Mouse (Mus musculus): Measurements from ENCODE around the gene Aff3.

Gene Aff3

DNA sequence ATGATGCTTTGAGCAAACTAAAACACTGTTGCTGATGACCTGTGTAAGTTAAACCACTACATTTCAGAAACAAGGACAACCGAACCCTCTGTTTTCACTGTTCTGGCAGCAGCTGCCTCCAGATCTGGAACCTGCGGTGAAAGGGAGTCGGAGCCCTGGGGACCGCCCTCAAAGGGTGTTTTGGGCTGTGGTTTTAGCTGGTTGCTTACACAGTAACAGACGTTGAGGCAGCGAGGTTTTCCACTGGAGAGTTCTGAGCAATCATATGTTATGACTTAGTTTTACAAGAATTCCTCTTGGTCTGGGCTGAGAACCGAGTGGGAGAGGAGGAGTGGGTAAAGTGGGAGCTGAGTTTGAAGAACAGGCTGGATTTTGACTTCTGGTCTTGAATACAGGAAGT is 7.1 kb downstream of the Aff3 start:
- DNase-seq (ENCODE audit: low spot score in 2 of 2), result no peak

DNA sequence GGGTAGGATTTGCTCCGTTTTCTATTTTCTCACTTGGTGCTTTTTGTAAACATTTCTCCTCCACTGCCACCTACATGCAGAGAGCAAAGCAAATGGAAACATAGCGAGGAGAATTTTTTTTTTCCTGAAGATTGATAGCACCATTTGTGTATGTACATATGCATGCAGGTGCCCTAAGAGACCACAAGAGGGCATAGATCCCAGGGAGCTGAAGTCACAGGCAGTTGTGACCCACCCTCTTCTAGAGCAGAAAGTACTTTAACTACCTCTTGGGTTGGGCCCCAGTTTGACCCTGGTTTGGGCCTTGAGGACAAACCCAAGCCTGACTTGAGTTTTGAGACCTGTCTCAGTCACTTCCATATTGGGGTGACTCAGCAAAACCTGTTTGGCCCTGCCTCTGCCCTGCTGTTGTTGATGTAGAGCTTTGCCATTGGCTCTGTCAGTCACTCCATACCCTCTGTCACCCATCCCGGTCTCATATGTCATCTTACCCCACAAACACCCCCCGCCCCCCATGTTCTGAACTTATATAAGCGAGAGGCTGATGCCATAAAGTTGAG is 9.7 kb downstream of the Aff3 start:
- DNase-seq (ENCODE audit: low spot score in 2 of 2), result no peak

DNA sequence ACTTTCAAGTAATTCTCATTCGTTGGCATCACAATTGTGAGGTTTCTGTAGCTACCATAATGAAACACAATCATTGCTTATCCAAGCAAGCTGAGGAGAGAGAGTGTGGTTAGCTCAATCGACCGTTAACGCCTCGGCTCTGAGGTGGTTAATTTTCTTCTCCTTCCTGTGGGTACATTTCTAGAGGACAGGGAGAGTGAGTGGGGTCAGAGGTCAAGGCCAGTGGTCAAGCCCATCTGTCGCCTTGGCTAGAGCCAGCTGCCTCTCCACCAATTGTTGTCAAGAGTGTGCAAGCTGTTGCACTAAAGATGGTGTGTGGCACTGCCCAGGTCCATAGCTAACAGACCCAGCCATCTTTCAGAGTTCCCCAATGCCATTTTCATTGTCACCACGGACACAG is 14.7 kb downstream of the Aff3 start:
- no peak for DNase-seq (ENCODE audit: low spot score in 2 of 2)

DNA sequence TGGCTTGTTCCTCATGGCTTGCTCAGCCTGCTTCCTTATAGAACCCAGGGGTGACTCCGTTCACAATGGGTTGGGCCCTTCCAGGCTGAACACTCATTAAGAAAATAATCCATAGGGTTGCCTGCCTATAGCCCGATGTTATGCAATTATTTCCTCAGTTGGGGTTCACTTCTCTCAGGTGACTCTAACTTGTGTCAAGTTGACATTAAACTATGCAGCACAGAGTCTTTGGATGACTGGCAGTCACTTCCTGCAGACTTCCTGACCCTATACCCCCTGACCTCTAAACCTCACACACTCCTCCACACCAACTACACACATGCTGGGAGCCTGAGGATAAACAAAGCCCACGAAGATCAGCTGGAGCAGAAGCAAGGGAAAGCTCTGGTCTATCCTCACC is 15.6 kb downstream of the Aff3 start:
- no peak for DNase-seq (ENCODE audit: low spot score in 2 of 2)

DNA sequence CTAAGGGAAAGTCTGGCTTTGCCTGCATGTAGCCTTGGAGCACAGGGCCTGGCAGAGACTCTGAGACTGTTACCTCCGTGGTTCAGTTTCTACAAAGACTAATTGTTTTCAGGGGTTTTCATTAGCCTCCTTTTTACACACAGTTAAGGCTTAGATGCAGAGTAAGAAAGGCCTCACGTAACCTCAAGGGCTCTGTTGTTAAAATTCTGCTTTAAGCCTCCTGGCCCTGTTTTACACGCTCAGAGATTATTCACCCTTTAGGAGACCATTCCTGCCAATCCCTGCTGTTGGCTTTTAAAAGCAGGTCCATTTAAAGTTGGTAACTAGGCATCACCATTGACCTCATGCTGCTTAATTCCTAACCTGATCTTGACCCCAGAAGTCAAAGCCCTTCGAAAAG is 22.5 kb downstream of the Aff3 start:
- DNase-seq (ENCODE audit: low spot score in 2 of 2), result no peak

DNA sequence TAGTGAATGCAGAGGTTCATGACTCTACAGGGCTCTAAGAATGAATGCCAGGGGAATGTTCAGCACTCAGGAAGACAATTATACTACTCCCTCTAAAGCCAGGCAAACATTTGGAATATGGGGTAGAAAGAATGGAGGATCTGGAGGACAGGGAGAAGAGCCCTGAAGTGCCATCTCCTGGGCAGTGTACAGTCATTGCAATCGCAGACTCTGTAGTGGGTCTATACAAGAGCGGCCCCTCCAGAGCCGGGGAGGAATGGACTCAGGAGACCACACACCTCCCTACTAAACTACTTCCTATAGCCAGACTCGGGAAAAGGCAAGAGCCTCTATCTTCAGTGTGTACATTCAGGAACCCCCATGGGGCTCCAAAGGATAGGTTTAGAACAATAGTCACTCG is 25.1 kb downstream of the Aff3 start:
- DNase-seq (ENCODE audit: low spot score in 2 of 2), result no peak

DNA sequence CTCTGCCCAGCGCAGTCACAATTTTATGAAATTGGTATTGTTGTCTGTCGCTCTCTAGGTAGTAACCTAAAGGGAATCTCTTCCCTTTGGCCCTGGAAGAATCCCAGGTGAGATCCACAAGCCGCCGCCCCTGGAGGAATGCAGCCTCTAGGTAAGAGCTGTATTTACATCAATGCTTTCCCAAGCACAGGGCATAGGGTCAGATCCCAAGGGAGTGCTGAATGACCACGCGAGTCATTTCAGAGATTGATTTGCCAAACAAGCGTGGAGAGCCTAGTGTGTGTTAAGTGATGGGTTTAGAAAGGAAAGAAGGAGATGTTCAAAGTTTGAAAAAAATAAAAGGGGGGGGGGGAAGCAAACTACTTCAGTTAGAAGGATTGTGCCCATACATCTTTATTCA is 29.2 kb downstream of the Aff3 start:
- DNase-seq (ENCODE audit: low spot score in 2 of 2), result no peak

DNA sequence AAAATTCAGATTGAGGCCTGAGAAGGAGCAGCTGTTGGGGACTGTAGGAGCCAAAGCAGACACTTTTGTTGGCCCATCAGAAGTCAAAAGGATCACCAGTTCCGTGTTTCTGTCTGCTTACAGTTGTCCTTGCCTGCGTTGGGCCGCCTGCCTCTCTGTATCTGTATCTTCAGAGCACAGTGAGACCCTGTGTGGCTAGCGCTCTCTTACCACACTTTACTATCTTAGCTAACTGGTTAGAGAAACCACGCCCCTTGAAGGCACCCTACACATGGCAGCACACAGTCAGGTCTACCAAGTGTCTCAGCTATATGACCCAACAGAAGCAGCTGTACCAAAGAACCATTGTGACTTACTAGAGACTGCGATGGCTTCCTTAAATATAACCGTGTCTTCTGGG is 30.7 kb downstream of the Aff3 start:
- DNase-seq (ENCODE audit: low spot score in 2 of 2), result no peak

DNA sequence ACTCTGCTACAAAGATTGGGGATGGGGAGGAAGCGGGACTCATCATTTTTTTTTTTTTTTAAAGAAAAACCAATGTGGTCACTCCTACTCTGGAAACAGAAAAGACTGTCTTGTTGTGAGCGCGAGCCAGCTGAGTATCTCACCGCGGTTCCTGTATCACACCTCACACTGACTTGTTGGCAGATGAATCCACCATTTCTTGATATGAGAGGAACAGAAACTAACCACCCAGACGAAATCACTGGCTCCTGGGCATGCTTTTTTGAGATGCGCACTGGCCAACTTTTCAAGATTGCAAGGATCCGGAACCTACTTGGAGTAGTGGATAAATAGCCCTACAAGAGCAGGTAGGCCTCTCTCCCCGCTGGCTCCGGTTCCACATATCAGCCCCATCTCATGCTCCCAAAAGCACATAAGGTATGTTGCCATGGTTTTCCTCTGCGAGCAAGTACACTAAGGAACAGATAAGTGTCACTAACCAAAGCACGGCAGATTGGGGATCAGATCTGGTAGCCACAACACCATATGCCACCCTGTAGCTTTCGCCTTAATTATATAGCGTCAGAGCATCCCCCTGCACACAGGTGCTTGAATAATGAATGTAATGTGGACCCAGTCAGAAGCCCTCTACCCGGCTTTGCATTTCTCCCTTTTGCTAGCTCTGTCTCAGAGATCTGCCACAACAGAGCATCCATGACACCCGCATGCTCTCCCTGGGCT is 32.1 kb downstream of the Aff3 start:
- DNase-seq (ENCODE audit: low spot score in 2 of 2), result no peak

DNA sequence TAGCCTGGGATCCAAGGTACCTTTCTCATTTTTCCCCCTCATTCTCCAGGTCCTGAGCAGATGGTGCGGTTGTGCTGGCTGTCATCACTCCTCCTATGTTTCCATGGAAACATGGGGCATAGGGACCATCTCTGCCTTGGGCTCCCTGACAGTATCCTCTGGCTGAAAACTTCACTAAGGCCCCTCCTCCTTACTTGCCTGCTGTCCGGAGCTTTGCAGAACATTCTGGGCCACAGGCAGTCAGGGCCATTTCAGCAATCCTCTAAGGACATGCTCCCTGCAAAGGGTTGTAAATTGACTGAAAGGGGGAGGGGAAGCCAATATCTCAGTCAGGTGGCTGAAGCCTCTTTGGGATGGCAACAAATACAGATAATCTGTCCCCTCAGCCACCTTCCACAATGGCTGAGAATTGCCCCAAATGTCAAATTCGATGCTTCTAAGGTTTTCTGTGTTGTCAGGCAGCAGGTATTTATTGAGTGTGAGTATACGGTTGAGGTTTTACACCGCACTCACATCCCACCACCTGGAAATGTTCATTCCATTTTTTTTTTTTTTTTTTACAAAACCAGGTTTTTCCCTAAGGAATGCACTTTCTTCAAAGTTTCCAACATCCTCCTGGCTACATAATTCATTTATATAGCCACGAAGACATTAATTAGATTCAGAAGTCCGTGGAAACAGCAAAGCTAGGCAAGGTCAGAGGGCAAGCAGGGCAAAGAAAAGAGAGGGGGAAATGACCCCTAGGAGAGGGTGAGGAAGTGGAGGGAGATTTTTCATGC is 33.1 kb downstream of the Aff3 start:
- no peak for DNase-seq (ENCODE audit: low spot score in 2 of 2)

DNA sequence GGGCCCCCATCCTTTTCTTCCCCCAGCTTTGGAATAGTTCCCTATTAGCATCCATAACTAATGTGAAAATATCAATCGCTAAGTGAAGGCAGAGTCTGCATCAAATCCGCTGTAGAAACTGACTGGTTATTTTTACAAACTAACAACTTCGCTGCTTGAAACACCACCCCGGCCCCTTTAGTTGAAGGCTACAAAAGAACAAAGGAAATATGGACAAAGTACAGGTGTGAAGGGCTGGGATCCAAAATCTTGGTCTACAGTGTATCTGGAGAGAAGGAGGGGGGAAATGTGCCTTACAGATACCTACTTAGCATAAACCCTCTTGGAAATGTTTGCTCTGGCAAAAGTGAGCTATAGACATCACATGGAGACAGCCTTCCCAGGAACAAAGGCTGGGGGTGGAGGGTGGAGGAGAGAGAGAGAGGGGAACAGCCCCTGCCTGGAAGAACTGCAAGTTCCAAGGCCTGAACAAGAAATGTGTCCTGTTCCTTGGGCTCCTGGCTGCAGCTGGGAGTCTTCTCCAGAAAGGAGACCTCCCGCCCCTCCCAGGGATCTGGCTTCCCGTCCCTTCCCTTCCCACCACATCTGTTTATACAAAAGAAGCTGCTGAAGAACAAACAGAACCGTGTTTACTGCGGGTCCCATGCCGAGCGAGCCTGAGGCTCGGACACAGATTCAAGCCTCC is 35.7 kb downstream of the Aff3 start:
- no peak for DNase-seq (ENCODE audit: low spot score in 2 of 2)

DNA sequence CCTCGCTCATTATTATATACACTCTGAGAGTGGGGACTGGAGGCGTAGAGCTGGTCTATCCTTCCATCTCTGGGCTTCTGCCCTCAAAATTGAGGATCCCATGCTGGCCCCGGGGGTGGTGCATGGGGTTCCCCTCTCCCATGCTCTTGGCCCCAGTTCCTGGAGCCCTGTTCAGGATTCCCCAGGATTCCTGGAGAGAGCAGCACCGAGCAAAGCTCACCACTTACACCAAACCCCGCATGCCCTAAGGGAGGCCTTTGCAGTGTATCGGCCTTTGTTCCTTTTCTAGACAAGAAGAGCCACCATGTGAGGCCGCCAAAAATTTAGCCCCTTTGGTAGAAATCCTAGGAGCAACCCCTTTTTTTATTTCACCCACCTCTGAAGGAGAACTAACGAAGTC is 36.3 kb downstream of the Aff3 start:
- DNase-seq (ENCODE audit: low spot score in 2 of 2), result no peak

DNA sequence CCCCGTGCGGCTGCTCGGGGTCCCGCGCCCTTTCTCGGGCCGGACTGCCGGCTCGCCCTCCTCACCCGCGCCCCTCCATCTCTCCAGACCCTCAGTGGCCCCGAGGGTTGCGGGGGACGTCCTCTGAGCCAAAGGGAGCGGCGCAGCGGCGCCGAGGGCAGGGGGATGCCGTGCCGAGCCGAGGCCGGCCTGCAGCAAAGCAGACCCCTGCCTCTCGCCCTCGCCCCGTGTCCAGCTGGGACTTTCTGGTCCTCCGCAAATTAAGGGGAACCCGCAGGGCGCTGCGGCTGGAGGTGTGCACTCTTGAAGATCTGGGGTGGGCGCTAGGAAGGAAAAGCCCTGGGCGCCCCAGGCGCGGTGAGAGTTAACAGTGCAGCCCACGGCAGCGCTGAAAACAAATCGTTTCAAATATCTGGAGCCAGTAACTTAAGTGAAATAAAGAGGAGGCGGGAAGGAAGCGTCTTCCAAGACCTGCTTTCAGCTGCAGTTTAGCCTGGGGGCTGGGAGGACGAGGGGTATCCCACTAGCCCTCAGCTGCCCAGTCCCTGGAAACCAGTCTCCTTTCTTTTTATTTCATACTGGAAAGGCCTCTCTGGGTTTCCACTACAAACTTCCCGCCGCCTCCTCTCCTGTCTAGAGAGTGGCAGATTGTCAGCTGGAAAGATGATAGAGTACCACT is 36.9 kb downstream of the Aff3 start:
- DNase-seq (ENCODE audit: low spot score in 2 of 2), result no peak

DNA sequence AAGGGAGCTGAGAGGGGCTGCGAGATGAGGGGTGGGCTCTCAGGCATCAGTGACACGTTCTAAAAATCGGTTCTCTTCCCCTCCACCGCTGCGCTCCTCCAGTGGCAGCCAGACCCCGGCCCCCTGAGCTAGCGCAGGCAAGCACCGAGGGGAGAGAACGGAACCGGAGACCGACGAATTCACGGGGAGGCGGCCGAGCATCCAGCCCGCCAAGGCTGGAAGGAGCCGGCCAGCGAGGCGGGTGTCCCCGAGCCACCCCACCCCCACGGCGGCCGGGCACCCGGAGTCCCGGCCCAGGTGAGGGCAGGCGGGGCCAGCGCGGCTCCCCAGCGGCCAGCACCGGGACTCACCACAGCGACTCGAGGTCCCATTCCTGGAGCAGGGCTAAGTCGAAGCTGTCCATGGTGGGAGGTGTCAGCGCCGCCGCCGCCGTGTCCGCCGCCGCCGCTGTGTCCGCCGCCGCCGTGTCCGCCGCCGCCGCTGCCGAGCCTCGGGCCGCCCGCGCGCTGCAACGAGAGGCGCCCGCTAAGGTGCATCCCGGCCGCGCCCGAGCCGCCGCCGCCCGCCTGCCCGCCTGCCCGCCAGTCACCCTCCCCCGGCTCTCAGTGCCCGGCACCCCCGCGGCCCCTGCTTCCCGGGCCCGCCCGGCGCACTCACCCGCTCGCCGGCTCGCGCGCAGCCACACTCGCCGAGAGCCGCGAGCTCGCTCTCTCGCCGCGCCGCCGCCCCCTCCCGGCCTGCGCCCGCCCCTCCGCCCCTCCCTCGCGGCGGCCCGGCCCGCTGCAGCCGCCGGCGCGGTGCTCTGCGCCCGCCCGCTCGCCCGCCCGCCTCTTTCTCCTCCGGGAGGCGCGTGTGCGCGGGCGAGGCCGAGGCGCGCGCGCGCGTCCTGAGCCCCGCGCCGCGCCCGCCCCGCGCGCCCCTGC is 37.8 kb downstream of the Aff3 start:
- peak in 1 of 2 experiments; percentile 23 for DNase-seq (ENCODE audit: low spot score in 2 of 2)

DNA sequence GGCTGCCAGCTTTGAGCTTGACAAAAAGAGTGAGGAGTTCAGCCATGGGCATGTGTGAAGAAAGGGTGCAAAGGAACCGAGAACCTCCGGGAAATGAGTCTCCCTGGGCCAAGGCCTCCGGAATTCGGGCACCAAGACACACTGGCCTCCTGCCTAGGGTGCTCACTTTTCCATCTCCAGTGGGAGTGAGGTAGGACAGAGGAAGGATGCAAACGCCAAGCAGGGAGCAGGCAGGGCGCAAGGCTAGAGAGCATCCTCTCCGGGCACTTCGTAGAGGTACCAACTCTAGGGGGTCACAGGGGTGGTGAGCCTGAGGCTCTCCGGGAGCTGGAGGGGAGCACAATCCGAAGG is 38.4 kb downstream of the Aff3 start:
- DNase-seq (ENCODE audit: low spot score in 2 of 2), result no peak

DNA sequence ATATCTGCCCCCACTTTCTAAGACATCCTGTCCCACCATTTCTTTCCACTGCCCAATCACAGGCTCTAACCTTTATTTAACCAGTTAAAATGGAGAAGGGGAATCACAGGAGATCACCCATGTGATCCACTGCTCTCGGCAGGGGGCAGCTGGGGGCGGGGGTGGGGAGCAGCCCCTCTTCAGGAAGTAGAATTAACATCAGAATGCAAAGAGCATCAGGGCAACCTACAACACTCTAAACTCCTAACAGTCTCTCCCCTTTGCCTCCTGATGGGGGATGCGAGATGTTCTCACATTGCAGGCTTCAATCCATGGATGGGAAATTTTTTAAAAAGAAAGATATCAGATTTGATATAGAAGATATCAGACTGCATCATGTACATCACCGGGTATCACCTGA is 42.9 kb downstream of the Aff3 start:
- no peak for DNase-seq (ENCODE audit: low spot score in 2 of 2)

DNA sequence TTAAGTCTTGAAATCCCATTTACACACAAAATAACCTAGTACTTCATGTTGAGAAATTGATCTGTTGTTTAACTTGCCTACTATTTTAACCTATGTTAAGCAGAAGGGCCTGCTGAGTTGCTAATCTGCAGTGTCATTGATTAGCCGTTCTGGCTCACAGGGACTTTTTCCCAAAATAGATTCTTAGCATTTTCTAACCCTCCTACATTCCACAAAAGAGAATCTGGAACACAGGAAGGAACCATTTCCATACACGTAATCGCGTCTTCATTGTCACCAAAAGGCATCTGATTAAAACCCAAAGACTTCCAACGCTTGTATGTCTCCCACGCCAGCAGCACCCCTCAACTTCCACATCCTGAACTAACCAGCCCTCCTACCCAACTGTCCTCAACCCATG is 44.4 kb downstream of the Aff3 start:
- no peak for DNase-seq (ENCODE audit: low spot score in 2 of 2)

DNA sequence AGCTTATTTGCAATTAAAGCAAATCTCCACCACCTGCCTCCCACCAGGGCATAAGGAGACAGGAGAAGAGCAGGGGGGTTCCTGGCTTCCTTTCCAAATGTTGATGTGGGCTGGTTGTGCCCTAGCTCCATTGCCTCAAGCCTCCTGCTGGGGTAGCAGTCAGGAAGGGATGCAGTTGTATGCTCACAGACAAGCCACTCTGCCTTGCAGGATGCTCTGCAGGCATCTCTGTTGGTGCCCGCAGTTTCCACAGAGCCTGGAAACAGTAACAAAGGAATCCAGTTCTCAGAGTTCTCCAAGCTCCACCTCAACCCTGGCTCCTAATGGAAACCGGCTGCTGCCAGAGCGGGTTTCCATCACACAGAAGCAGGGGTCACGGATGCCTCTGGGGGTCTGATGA is 58.0 kb downstream of the Aff3 start:
- DNase-seq (ENCODE audit: low spot score in 2 of 2), result no peak

DNA sequence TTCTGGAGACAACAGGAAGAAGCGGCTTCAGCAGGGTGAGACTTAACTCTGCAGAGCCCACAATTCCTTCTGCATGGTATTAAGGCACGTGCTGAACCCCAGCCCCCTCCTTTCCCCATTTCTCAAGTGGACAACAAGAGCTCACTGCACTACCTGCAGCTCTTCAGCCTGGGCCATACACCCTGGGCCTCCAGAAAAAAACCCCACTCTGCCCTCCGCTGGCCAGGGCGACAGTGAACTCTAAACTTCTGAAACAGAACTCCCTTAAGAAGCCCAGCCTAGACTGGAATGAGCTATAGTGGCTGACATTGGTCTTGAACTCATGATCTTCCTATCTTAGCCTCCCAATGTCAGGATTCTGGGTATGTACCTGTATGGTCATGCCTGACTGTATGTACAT is 59.3 kb downstream of the Aff3 start:
- DNase-seq (ENCODE audit: low spot score in 2 of 2), result no peak

DNA sequence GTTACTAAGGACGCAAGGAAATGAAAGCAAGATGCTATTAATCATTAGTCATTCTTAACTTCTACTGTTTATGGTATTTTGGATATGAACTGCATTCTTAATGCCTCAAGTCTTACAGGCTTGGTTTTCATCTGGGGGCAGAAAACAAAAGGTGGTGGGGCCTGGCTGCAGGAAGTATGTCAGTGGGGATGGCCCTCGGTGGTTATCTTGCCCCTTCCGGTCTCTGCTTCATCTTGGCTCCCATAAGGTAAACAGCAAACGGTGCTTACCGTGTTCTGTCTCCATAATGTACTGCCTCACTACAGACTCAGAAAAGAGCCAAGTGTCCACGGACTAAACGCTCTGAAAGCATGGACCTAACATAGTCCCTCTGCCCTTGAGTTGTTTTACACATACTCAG is 60.1 kb downstream of the Aff3 start:
- no peak for DNase-seq (ENCODE audit: low spot score in 2 of 2)
